Mouse (Mus musculus) megakaryocyte-erythroid progenitor cell, adult 5 weeks (primary cell): Measurements from ENCODE around the gene Csmd2. TPM values are rescaled to one million over a fixed set of nuclear protein-coding genes. Genes with fewer than 3 reads are reported as not detected.

ENCODE experiments used
- polyA plus RNA-seq: library from polyadenylated mRNA; stranded (reverse); fragments of >175 nt; gene quantifications from 2 replicates; pipeline ENCODE4 v1.2.3, GENCODE M21; 2012

The Csmd2 gene
- not detected in 2 replicates for polyA plus RNA-seq

DNA sequence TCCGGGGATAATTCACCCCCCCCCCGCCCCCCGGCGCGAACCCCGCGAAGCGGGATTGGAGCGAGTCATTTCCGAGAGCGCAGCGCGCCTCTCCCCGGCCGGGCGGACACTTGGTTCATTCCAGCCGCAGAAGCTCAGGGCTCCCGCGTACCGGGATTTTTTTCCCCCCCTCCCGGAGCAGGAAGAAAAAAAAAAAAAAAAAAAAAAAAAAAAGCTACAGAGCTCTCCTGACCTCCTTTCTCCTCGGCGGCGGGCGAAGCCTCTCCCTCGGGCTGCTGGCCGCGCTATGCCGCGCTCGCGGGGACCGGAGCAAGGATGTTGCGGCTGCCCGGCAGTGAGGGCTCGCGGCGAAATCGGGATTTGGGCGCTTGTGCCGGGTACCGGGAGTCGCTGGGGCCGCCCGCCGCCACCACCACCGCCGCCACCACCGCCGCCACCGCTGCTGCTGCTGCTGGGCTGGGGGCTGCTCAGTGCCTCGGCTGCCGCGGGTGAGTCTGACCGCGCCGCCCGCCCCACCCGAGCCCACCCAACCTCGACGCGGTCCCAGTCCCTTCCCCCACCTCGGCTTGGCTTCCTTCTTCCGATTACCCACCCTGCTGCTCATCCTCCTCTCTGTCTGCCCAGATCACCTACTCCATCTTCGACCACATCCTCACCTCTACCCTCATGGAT is at the start of gene Csmd2:
Gene Csmd2, plus strand, starts transcription at position 74 of the 672 bp plus-strand sequence.

DNA sequence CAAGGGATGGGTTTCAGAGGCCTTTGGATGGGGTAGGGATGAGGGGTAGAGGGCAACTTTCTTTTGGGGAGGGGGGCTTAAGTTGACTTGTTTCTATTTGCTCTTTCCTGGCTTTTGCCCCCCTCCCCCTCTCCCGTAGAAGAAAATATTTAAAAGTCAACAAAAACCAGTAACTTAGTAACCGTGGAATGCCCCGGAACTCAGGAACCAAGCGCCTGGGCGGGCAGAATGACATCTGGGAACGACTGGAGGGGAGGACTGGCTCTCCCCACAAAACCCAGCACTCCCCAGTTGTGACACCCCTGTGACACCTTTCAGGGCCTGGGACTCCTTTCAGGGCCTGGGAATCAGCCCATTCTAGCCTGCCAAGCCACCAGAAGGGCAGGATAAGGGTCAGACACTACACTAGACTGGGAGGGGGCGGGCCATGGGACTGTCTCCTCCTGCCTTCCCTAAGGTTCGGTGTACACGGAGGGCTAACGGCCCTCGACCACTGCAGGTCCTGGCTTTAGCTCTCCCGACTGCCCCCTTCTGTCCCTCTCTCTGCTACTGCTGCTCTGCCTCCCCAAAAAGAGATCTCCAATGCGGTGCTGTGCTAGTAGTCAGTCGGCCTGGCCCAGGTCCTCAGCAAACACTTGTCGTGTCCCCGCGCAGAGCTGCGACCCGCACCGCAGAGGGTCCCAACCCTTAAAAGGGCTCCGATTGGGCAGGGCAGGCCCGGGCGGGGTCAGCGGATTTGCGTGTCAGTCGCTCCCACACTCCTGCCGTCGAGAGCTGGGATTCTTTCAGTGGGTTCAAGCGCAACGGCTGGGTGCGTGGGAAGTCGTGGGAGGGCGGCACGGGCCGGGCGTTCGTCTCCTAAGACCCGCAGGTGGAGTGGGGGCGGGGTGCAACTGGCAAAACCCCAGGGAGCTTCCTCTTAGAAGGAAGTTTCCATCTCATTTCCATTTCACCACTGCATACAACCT is 16.5 kb upstream of the Csmd2 start, which contains the start of gene CK137956:
Gene CK137956, minus strand, starts transcription at position 51 of the 968 bp plus-strand sequence.

DNA sequence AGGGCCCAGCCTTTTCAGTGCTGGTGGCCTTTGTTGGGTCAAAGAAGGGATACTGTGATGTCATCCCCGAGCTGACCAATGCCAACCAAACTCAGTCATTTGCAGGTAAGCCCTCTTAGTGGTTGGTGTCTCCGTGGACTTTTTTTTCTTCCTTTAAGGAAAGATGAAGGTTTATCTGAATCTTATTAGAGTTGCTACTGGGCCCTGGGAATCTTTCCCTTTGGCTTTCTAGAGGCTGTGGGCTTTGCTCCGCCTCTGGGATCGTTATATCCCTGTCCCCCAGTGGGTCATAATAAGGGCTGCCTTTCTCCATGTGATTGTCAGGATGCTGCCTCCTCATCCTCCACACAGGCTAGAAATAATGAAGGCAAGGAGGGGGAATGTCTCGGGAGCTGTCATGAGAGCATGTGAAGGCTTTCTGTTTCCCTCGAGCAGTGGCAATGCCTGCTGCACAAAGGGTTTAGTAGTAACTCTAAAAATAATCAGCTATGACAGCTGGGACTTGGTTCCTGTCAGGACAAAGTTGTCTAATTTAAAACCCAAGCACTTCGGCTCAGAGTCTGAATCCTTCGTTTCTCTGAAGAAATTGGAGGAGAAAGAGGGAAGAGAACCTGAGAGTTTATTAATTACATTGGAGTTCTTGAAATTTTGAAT is 273.4 kb downstream of the Csmd2 start, which contains the start of gene Hmgb4:
Gene Hmgb4, minus strand, starts transcription at position 51 of the 654 bp plus-strand sequence.

DNA sequence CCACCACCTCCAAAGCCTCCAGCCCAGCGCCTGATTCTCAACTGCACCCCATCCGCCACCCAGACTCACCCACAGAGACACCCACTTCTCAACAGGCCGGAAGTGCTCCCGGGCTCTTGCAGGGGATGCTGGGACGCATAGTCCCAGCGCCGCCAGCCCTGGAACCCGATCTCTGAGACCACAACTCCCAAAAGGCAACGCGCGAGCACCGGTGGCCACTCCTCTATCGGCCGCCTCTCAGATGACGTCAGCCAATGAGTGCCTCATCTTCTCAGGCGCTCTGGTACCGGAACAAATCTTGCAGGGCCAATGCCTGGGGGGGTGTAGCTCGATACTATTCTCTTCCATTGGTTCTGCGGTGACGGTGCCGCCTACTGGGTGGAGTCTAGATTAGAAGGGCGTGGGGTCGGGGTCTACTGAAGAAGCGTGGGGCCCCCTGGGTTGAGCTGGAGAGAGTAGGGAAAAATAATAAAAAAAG is 622.3 kb downstream of the Csmd2 start, which contains the start of gene Zscan20:
Gene Zscan20, minus strand, starts transcription at position 174 of the 478 bp plus-strand sequence.

Other genes starting within 250 kb of the Csmd2 start
- not detected in 2 replicates for gene CK137956, start 16.9 kb upstream of the Csmd2 start, polyA plus RNA-seq